Mouse (Mus musculus): ENCODE results near the gene Vamp1. TPM values are rescaled to one million over a fixed set of nuclear protein-coding genes. Genes with fewer than 3 reads are reported as not detected.
A peak's percentile ranks its signal among the peaks of the same experiment; 100 is the strongest.
"Not testable (repeated sequence)": the region's sequence is repeated elsewhere in the genome, so short reads cannot be mapped to it uniquely, and the experiment has no call there.

Vamp1 gene
- total RNA-seq, 1 experiment from 2014 or later = 15.5 TPM

DNA sequence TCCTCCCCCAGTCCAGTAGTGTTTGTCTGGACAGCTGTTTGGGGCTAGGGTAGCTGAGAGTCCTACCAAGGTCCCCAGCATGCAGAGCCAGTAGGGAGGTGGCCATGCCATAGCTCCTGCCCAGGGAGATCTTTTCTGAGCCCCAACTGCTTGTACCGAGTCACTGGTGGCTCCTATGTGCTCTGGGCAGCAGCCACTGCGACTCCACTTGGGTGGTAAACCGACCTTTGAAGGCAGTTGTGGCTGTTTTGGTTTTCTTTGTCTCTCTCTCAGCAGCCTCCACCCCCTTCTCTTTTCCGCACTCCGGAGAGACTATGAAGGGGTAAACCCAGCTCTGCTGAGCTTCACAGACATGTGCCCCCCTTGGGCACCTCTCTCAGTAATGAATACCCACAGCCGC lies 21.4 kb downstream of the Vamp1 start, which contains the start of gene Cd27:
TSS of gene Cd27 (minus strand) at position 229 of the 400 bp plus-strand sequence.
- ATAC-seq (replicated peaks; ENCODE audit: insufficient number of reproducible peaks, low FRiP score, low TSS enrichment, poor library complexity, severe bottlenecking) = no peak

GRCm38 (mm10) chr6:125237421-125237820 lies 22.1 kb downstream of the Vamp1 start:
- no peak for ATAC-seq (replicated peaks; ENCODE audit: insufficient number of reproducible peaks, low FRiP score, low TSS enrichment, poor library complexity, severe bottlenecking)

DNA sequence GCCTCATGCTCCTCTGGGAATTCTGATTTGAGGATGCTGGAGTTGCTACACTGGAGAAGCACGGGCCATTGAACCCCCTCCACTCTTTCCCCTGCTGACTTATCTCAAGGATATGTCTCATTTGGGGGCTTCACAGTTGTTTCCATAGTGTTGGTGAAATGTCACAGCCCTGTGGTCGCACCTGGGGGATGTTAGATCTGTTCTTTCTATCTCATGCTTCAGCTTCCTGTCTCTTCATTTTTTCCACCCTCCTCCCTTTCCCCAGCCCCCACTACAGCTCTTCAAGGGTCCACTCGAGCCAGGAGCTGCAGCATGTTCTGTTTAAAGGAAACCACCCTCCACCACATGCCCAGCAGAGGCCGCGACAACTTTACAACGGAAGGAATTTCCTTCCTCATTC lies 23.0 kb downstream of the Vamp1 start:
- ATAC-seq (replicated peaks; ENCODE audit: insufficient number of reproducible peaks, low FRiP score, low TSS enrichment, poor library complexity, severe bottlenecking) = no peak

DNA sequence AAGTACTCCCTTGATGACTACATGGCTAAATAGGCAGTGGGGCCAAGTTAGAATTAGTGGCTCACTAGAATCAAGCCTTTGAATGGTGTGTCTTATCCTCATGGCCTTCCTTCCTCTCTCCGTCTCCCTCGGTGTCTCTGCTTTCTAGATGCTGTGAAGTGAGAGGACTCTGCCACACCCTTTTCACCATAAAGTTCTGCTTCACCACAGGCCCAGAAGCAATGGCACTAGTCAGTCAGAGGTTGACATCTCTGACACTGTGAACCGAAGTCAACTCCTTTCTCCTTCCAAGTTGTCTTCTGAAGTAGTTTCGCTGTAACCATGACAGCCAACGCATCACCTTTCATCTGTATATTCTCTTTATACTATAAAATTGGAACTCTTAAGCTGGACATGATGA lies 24.2 kb downstream of the Vamp1 start:
- ATAC-seq (replicated peaks; ENCODE audit: insufficient number of reproducible peaks, low FRiP score, low TSS enrichment, poor library complexity, severe bottlenecking) = no peak

GRCm38 (mm10) chr6:125240617-125241016 lies 25.3 kb downstream of the Vamp1 start:
- ATAC-seq (replicated peaks; ENCODE audit: insufficient number of reproducible peaks, low FRiP score, low TSS enrichment, poor library complexity, severe bottlenecking) = no peak

DNA sequence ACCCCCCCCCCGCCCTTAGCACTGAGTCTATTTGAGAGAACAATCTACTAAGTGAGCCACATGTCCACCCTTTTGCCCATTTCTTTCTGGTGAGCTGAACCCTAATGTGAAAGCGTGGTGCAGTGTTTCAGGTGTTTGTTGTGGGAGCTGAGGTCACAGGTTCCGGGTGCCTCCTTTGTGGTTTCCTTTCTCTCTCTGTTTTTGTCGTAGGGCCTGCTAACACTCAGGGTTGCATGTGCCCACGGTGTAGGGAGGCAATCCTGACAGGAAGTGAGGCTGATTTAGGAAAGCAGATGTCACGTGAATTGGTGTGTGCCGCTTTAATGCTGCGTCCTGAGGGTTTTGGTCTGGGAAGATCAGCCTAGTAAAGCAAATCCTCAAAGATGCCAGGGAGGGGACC lies 26.2 kb downstream of the Vamp1 start:
- no peak for ATAC-seq (replicated peaks; ENCODE audit: insufficient number of reproducible peaks, low FRiP score, low TSS enrichment, poor library complexity, severe bottlenecking)

DNA sequence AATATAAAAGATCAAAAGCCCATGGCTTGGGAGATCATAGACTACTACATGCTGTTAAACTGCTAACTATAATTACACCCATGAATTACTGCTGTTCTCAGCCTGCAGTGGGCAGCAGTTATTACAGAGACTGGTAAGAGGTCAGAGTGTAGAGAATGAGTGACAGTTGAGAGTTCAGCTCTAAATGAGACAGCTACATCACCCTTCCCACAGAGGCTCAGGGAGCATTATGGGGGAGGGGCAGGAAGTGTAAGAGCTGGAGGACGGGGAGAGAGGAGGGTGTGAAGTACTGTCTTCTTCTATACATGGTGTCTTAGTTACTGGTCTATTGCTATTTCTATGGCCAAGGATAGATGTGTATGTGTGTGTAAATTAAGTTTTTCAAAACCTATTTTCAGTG lies 29.2 kb downstream of the Vamp1 start:
- ATAC-seq (replicated peaks; ENCODE audit: insufficient number of reproducible peaks, low FRiP score, low TSS enrichment, poor library complexity, severe bottlenecking) = no peak

GRCm38 (mm10) chr6:125252285-125252684 lies 36.9 kb downstream of the Vamp1 start:
- peak; percentile 80 for ATAC-seq (replicated peaks; ENCODE audit: insufficient number of reproducible peaks, low FRiP score, low TSS enrichment, poor library complexity, severe bottlenecking)

DNA sequence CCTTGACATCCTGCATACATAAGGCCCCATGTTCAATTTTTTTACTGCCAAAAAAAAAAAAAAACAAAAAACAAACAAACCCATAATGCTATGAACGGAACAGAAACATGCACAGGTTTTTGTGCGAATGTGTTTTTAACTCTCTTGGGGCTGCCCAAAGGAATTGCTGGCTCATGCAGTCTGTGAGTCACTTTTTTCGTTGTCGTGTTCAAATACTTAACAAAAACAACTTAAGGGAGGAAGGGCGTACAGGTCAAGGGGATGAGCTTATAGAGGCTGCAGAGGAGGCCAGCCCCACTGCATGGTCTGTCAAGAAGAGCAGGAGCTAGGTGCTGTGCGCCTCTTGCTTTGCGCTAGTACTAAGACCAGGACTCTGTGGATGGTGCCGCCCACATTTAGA lies 37.4 kb downstream of the Vamp1 start:
- ATAC-seq (replicated peaks; ENCODE audit: insufficient number of reproducible peaks, low FRiP score, low TSS enrichment, poor library complexity, severe bottlenecking) = no peak

- ATAC-seq (replicated peaks; ENCODE audit: insufficient number of reproducible peaks, low FRiP score, low TSS enrichment, poor library complexity, severe bottlenecking) = peak; percentile 56
Measured at GRCm38 (mm10) chr6:125253863-125254715, 38.7 kb downstream of the Vamp1 start.

DNA sequence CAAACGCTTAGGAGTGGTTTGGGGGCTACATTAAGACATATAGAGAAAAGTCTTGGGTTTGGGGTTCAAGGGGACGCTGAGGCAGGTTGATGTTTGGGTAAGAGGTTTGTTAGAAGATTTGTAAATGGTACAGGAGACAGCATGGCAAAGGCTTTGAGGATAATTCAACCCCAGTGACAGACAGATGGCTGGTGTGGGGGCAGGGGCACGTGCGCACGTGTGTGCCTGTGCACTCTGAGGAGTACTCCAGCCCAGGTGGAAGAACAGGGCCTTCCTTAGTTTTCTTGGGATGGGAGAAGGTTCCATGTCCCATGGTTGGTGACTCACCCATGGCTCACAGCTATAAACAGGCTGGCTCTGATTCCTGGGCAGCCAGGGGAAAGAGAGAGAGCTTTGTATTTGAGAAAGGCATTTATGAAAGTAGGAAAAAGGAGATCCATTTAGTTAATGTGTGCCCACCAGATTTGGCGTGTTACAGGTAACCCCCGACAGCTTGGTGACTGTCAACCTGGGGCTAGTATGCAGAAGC lies 40.2 kb downstream of the Vamp1 start:
- ATAC-seq (replicated peaks; ENCODE audit: insufficient number of reproducible peaks, low FRiP score, low TSS enrichment, poor library complexity, severe bottlenecking) = no peak

- ATAC-seq (replicated peaks; ENCODE audit: insufficient number of reproducible peaks, low FRiP score, low TSS enrichment, poor library complexity, severe bottlenecking) = peak; percentile 72
Measured at GRCm38 (mm10) chr6:125256222-125256966, 41.0 kb downstream of the Vamp1 start.

GRCm38 (mm10) chr6:125260006-125260555 lies 44.7 kb downstream of the Vamp1 start:
- ATAC-seq (replicated peaks; ENCODE audit: insufficient number of reproducible peaks, low FRiP score, low TSS enrichment, poor library complexity, severe bottlenecking) = no peak

GRCm38 (mm10) chr6:125264219-125264618 lies 48.9 kb downstream of the Vamp1 start:
- ATAC-seq (replicated peaks; ENCODE audit: insufficient number of reproducible peaks, low FRiP score, low TSS enrichment, poor library complexity, severe bottlenecking) = no peak

- ATAC-seq (replicated peaks; ENCODE audit: insufficient number of reproducible peaks, low FRiP score, low TSS enrichment, poor library complexity, severe bottlenecking) = peak; percentile 85
Measured at GRCm38 (mm10) chr6:125265239-125265638, 49.9 kb downstream of the Vamp1 start.

DNA sequence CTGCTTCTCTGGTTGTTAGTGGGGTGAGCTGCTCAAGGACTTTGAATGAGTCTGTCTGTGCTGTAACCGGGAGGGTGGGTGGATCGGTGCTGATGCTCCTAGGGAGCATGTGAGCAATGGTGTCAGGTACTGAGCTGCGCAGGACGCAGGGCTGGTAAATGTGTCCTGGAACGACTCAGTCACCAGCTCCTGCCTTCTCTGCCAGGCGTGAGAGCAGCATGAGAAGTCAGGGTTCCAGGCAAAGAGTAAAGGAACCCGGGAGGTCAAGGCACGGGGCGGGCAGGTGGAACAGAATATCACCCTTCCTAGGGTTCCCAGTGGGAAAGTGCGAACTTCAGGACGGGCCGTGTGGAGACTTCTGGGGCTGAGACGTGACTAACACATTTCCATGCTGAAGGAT lies 50.7 kb downstream of the Vamp1 start:
- no peak for ATAC-seq (replicated peaks; ENCODE audit: insufficient number of reproducible peaks, low FRiP score, low TSS enrichment, poor library complexity, severe bottlenecking)

DNA sequence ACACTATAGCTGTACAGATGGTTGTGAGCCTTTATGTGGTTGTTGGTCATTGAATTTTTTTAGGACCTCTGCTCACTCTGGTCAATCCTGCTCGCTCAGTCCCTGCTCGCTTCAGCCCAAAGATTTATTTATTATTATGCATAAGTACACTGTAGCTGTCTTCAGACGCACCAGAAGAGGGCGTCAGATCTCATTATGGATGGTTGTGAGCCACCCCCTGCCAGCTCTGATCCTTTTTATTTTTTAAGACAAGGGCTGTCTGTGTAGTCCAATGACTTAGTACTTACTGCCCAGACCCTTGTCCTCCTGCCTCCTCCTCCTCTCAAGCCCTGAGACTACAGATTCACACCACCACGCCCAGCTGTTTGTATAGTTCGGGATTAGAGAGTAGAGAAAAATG lies 51.2 kb downstream of the Vamp1 start:
- ATAC-seq (replicated peaks; ENCODE audit: insufficient number of reproducible peaks, low FRiP score, low TSS enrichment, poor library complexity, severe bottlenecking) = not testable (repeated sequence)

GRCm38 (mm10) chr6:125267469-125267868 lies 52.1 kb downstream of the Vamp1 start:
- no peak for ATAC-seq (replicated peaks; ENCODE audit: insufficient number of reproducible peaks, low FRiP score, low TSS enrichment, poor library complexity, severe bottlenecking)

DNA sequence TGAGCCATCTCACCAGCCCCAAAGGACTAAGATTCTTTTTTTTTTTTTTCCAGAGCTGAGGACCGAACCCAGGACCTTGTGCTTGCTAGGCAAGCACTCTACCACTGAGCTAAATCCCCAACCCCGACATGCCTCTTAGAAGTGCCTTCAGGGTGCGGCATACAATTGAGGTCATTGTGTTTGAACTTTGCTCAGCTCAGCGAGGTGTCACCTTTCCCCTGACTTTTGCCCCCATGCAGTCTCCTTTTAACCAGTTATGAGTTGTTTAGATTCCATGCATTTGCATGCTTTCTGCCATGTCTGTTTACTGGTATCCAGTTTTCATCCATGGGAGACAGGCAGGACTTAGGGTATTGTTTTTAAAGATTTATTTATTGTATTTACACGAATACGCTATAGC lies 53.4 kb downstream of the Vamp1 start:
- no peak for ATAC-seq (replicated peaks; ENCODE audit: insufficient number of reproducible peaks, low FRiP score, low TSS enrichment, poor library complexity, severe bottlenecking)
